Mouse (Mus musculus) heart, postnatal 4 days (tissue): ENCODE measurements around the gene Trim3. TPM values are rescaled to one million over a fixed set of nuclear protein-coding genes. Genes with fewer than 3 reads are reported as not detected.
A peak's percentile ranks its signal among the peaks of the same experiment; 100 is the strongest.

Experiments used
- DNase-seq: peaks from one replicate; pipeline ENCODE4 v3.0.0; 2021
- total RNA-seq, 2 experiments: library from RNA; stranded (reverse); gene quantifications; 2 replicates each; pipeline ENCODE4 v1.2.3; 2021

Gene Trim3
- 10 to 100 TPM; 33.5 to 34.7 TPM for total RNA-seq

DNA sequence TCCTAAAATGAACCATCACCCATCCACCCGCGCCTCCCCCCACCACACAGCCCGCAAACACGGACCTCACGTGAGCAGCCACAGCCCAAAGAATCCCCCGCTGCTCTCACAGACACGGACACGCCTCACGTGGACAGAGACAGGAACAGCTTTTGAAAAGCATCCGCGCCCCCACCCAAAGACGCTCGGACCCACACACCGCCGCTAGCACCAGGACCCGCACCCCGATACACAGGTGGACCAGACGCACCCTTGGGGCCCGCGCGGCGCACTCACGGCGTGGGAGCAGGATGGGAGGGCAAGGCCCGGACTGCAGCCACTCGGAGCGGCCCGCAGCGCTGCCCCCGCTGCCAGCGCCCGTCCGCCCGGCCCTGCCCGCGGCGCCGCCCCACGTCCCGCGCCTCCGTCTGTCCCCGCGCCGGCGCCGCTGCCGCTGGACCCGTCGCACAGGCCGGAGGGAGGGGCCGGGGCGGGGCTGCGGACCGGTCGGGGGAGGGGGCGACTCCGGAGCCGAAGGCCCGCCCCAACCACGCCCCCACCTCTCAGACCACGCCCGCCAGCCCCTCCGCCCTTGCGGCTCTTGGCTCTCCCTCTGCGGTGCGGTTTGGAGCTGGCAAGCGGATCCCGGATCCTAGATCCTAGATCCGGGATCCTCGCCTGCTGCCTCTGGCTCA is at the start of gene Trim3:
Gene Trim3, minus strand, starts transcription at position 445 of the 674 bp plus-strand sequence.
- DNase-seq, result peak; percentile 95

GRCm38 (mm10) chr7:105650639-105651435 is 17.5 kb upstream of the Trim3 start, which contains the start of gene Dnhd1:
TSS of gene Dnhd1 (plus strand) at chr7:105650827.
- DNase-seq, result peak; percentile 78

DNA sequence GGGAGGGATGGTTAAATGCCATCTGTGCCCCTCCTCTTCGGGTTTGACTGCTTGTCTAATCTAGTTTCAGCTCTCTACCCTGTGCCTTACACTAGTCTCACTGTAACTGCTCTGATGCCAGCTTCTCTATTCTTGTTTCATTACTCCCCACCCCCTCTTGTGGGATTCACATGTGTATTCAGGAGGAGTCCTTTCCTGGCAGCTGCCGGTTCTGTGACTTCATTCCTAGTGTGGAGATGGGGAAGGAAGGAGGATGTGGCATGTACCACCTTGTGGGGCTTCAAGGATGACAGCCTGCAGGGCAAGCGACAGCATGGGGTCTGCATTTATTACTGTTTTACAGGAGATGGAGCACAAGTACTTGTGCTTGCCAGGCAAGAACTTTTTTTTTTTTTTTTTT is 8.6 kb upstream of the Trim3 start:
- DNase-seq, result no peak

- DNase-seq, result peak; percentile 40
Observed at GRCm38 (mm10) chr7:105640894-105641255, 7.5 kb upstream of the Trim3 start.

DNA sequence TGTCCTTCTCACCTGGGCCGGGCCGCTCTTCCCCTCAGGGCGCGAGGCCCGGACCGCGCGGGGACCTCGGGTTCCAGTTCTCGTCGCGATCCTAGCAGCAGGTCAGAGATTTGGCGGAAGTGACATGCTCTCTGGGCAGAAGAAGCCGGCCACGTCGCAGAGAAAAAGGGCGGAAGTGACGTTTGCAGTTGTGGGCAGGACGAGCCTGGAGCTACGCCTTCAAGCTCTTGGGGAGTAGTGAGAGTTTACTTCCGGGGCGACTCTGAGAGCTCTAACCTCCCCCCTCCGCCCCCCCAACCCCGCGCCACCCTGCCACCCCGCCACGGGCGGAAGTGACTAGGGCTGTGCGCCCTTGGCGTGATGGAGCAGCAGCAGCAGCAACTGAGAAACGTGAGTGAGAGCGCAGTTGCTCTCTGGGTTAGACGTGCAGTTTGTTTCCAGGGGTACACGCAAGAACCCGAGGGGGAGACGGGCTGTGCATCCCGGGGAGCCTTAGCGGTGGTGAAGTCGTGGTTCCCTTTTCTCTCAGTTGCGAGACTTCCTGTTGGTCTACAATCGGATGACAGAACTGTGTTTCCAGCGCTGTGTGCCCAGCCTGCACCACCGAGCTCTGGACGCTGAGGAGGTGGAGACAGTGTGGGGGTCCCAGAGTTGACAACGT is 7.0 kb upstream of the Trim3 start, which contains the start of the genes Arfip2 and Gm45799:
Gene Arfip2, minus strand, starts transcription at position 184 of the 661 bp plus-strand sequence.
Gene Gm45799, plus strand, starts transcription at position 320 of the 661 bp plus-strand sequence.
- peak; percentile 97 for DNase-seq

DNA sequence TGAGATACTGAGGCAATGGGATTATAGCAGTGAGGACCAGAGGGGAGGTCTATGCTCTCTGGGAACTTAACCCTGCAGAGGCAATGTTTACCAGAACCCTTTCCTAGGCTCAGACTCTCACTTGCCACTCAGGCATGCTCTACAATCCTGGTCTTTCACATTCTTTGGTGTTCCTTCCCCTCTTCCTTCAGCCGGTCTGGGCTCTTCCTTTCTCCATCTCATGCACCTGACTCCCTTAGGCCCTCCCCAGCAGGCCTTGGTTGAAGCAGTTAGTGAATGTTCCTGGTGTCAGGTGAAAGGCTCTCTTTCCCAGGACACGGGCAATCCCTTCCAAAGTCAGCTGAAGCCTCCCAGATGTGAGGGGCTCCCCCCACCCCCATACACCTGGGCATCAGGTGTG is 6.4 kb upstream of the Trim3 start, which contains the start of gene Timm10b:
Gene Timm10b, plus strand, starts transcription at position 301 of the 400 bp plus-strand sequence.
- no peak for DNase-seq

DNA sequence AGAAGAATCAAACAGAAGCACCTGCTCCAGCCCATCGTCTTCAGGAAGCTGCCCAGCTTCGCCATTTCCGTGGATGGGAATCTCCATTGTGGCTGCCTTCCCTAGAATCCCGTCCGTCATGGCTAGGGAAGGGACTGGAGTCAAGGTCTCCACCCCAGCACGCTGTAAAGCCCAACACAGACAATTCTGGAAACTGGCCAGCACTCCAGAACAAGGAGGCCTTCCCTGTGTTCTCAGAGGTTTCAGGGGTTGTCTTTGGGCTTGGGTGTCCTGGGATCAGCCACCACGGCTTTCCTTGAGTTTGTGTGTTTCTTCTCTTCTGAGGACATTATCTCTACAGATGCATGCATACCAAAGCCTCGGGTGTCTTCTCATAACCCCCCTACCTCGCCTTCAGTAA is 5.9 kb upstream of the Trim3 start:
- DNase-seq, result peak; percentile 62

DNA sequence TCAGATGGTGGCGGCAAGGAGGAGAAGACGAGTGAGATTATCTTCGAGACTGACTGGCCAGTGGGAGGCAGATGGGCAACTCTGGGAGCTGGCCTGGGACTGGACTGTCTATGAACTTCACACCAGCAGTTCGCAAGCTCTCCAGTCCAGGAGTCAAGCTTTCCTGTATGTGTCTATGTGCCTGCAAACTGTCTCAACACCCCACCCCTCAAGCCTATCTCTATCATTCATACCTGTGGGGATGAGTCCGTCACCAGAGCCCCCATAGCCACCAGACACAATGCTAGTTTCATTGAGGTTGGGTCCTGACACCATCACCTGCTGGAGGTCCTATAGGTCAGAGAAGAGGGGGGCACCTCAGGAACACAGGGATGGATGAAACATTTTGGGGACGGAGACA is 5.4 kb upstream of the Trim3 start:
- DNase-seq, result no peak

- no peak for DNase-seq
Observed at GRCm38 (mm10) chr7:105635726-105636125, 2.4 kb upstream of the Trim3 start.

- DNase-seq, result no peak
Observed at GRCm38 (mm10) chr7:105634272-105634920, 1.0 kb upstream of the Trim3 start.

GRCm38 (mm10) chr7:105633801-105634135 is 397 bp upstream of the Trim3 start:
- no peak for DNase-seq

DNA sequence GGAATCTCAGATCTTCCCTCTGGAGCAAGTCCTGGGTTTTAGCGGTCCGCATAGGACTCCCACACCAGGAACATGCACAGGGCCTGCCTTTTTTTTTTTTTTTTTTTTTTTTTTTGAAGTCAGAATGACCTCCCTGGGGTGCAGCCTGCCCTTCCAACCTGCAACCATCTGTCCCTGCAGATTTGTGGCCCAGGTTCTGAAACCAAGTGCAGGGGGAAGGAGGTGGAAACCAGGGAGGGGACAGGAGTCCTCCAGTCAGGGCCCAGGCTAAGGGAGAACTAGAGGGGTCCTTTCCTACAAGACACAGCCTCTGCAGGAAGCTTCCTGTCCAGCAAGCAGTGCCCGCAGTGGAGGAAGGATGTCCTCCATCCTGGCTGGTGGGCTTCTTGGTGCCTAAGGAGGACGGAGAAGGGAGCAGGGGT is 809 bp downstream of the Trim3 start:
- DNase-seq, result no peak

- peak; percentile 83 for DNase-seq
Observed at GRCm38 (mm10) chr7:105628633-105629032, 4.7 kb downstream of the Trim3 start.

DNA sequence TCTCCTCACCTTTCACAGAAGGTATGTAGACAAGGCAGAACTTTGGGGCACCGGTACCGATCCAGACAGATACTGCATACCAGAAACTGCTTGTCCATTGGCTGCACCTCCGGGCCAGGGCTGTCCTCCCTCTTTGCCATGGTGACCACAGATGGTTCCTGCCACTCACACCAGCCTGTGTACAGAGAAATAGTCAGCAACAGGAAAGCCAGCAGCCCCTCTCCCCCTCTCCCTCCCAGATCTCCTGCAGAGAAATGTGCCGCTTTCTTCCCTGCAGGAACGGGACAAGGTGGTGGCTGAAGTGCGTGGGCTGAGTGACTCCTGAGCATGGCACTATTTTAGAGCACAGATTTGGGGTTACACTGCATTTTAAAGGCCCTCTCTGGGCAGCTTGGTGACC is 8.0 kb downstream of the Trim3 start:
- no peak for DNase-seq

DNA sequence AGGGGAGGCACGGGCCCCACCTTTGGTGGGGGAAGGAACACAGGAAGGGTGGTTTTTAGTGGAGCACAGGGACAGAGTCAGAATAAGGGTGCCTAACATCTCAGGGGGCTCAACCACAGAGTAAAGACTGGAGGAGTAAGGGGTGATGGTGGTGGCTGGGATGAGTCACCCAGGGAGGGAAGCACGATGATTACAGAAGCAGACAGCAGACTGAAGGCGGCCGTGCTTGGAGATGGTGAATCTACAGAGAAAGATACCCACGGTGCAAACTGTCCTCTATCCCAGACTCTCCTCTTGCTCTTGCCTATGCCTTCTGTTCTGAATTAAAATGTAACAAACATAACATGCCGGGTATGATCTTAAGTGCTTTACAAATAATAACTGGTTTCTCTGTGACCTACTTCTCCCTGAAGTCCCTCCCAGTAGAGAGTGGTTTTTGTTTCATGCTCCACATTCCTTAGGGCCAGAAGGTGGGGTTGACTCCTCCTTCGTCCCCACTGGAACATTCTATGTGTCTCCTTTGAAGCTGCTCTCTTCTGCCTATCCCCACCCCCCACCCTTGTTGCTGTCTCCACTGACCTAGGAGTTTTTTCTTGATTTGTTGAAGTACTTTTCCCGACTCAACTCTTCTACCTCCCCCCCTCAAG is 11.6 kb downstream of the Trim3 start:
- no peak for DNase-seq

DNA sequence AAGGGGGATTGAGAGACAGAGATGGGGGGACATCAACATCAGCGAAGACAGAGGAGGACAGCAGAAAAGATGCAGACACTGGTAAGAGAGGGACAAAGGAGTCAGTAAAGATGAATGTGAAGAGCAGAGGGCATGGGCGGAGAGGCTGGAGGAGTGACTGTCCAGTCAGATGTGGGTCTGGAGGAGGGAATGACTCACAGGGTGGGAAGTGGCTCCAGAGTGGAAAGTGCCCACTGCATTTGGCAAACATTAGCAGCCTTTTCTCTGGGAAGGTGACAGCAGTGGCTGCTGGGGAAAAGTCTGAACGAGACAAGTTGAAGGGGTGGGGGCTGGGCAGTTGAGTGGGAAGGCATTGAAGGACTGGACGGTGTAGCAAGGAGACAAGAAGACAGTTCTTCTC is 12.3 kb downstream of the Trim3 start:
- no peak for DNase-seq

DNA sequence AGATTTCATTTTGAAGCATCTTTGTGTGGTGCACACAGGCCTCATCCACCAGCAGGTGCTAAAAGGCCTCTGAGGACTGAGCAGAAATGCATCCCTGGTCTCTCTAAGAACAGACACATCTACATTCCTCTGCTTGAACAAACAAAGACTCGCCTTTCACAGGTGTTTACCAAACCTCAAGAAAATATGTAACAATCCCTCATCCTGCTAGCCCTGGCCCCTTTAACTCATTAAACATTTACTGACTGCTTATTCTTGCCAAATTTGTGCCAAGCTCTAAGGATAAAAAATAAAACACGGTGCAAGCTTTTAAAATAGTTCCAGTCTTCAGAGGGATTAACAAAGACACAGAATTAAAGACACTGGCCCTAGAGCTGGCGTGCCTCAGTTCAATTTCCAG is 13.7 kb downstream of the Trim3 start:
- no peak for DNase-seq

DNA sequence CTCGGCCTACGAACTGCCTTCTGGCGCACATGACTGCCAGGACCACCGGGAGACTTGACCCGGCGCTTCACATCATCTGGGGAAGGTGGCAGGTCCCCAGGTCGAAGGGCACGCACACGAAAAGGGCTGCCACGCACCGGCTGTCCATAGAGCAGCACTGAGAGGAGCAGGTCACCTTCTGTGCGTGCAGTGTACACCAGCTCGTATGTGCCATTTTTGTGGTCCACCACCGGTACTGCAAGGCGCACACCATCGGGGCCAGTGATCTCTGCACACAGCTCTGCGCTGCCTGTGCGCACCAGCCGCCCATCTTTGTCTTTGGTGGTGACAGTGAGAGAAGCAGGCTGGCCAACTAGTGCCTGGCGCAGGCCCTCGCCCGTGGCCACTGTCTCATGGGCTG is 15.6 kb downstream of the Trim3 start:
- no peak for DNase-seq

DNA sequence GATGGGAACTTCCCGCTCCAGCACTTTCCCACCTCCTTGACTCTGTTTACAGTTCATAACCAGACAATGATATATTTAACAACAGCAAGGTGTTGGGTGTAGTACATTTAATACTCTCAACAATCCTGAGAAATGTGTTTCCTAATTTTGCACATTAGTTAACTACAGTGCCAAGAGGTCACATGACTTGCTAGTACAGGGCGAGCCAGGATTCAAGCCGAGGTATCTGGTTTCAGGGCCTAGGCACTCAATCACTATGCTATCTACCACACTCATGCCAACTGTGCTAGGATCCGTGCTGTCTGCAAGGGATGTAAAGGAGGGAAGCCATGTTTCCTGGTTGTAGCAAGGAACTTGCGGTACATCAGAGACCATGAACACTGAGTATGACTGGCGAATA is 16.8 kb downstream of the Trim3 start:
- no peak for DNase-seq

DNA sequence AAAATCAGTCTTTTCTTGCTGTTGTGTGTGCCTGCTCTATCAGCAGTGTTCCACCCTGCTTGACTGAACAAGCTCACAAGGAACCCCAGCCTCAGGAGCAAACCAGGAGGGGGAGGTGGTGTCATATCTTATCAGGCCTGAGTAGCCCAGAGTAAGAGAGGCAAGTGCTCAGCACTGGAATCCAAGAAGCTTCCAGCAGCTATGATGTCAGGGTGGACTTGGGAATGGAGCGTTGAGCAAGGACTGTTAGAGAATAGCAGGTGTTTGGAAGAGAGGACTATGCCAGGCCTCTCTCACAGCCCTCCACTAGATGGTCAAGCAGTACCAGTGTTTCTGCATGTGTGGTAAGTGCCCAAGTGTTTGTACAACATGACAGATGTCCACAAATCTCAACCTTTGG is 17.7 kb downstream of the Trim3 start:
- no peak for DNase-seq

GRCm38 (mm10) chr7:105614400-105614799 is 19.0 kb downstream of the Trim3 start:
- no peak for DNase-seq

DNA sequence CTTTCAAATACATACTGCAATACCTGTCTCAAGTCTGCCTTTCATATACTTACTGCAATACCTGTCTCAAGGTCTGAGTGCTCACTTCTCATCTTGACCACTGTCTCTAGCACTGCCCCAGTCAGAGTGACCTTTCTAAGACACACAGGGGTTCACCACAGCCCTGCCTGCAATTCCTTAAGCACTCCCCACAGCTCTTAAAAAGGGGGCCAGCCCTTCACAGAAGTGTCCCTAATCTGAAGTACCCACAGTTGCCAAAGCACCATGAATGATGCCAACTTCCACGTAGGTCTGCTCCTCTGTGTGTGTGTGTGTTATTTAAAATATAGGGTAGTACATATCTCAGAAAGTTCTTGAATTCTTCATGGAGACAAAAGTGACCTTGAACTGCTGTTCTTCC is 21.6 kb downstream of the Trim3 start:
- DNase-seq, result no peak
